Mouse (Mus musculus): ENCODE measurements around the gene Psg16. TPM values are rescaled to one million over a fixed set of nuclear protein-coding genes. Genes with fewer than 3 reads are reported as not detected.

Psg16 gene
- polyA plus RNA-seq, 1 experiment from 2014 or later: 0.73 TPM

DNA sequence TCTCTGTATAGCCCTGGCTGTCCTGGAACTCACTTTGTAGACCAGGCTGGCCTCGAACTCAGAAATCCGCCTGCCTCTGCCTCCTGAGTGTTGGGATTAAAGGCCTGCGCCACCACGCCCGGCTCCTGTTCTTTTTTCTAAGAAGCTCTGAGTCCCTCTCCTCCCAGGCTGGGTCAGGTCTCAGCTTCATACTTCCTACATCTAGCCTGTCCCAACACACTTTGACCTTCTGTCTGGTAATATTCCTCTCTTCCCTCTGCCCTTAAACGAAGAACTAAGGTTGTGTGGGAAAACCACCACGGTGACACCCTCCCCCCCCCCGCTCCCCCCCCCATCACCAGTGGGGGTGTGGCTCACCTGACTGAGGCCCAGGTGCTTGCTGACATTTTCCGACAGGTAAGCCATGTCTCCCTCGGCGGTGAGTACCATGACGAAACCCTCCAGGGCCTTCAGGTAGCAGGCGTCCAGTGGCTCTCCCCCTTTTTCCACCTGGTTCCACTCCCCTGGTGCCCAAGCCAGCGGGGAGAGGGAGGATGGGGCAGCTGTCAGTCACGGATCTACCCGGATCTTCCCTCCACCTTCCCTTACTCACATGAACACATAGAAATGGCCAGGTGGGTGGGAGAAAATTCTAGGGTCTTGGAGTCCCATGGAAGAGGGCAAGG is 19.4 kb upstream of the Psg16 start:
- Histone ChIP-seq H3K4me1 (ENCODE audit: control insufficient read depth, insufficient read depth, low read length) (peaks cover 29% of the 10 kb centered on the region), H3K27ac (ENCODE audit: low read length) (no peak overlapping the region; the same call in 1 of the 2 replicates), H3K4me3 (ENCODE audit: low read length) (no peak overlapping the region), H3K36me3 (ENCODE audit: control insufficient read depth, insufficient read depth, low read length) (peaks cover 28% of the 10 kb centered on the region), H3K4me2 (ENCODE audit: low read depth, low read length) (no peak overlapping the region; the same call in 1 of the 2 replicates), H3K9ac (ENCODE audit: low read depth, low read length) (no peak overlapping the region), H3K27me3 (replicated peaks; ENCODE audit: control insufficient read depth, insufficient read depth, low read length) (no peaks in the 10 kb centered on the region), H3K9me3 (ENCODE audit: control insufficient read depth, low read length) (no peaks in the 10 kb centered on the region)
- WGBS: 85% methylated on average over 16 of the region's 16 CpGs
- no peak for ATAC-seq

DNA sequence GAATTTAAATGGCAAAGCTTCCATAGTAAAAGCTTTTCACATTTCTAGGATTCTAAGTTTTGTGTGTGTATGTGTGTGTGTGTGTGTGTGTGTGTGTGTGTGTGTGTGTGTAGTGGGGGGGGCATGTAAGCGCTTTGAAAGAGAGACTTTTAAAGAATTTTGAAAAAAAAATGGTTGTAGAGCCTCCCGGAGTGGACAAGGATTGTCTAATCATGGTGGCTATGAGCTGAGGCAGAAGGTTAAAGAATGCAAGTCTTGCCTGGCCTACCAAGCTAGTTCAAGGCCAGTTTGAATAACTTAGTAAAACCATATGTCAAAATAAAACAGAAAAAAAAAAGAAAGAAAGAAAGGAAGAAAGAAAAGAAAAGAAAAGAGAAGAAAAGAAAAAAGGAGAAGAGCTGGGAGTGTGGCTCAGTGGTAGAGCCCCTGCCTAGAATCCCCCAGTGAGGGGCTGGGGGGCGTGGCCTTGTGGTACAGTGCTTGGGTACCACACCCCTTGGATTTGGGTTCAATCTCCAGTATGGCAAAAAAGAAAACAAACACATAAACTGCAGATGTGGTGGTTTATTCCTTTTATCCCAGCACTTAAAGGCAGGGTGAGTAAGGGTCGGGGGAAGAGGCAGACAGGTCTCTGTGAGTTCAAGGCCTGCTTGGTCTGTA is 18.4 kb upstream of the Psg16 start:
- H3K36me3 ChIP-seq (ENCODE audit: control insufficient read depth, insufficient read depth, low read length): peaks cover 23% of the 10 kb centered on the region
- H3K9me3 ChIP-seq (ENCODE audit: control insufficient read depth, low read length): no peaks in the 10 kb centered on the region
- WGBS: 90% methylated on average over 4 of the region's 4 CpGs
- peak overlapping the region; percentile 77; the same call in 1 of the 2 replicates for H3K9ac ChIP-seq (ENCODE audit: low read depth, low read length)
- peak overlapping the region; percentile 60 for H3K4me3 ChIP-seq (ENCODE audit: low read length)
- peak overlapping the region; percentile 98 for H3K27ac ChIP-seq (ENCODE audit: low read length)
- H3K4me1 ChIP-seq (ENCODE audit: control insufficient read depth, insufficient read depth, low read length): peaks cover 33% of the 10 kb centered on the region
- peak overlapping the region; percentile 76 for H3K4me2 ChIP-seq (ENCODE audit: low read depth, low read length)
- H3K27me3 ChIP-seq (replicated peaks; ENCODE audit: control insufficient read depth, insufficient read depth, low read length): no peaks in the 10 kb centered on the region
- no peak for ATAC-seq

DNA sequence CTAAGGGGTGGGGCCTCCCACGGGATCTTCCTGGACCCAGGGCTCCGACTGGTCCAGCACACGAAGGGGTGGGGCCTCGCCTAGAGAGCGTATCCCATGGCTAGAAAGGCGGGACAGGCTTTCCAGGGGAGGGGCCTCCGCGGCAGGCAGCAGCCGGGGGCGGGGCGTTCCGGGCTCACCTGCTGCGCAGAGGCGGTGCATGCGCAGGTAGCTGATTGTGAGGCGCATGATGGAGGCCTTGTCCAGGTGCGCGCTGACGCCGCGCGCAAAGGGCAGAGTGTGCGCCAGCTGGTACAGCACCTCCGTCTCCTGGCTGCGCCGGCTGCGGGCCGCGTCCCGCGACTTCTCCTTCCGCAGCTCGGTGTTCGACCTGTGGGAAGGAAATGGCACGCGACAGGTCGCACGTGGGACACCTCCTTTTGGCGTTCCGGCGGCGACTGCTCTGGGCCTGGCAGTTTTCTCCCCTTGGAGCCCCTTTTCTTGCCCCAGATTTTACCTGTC is 17.7 kb upstream of the Psg16 start:
- Histone ChIP-seq H3K4me2 (ENCODE audit: low read depth, low read length) (peak overlapping the region; percentile 76), H3K9me3 (ENCODE audit: control insufficient read depth, low read length) (no peaks in the 10 kb centered on the region), H3K27ac (ENCODE audit: low read length) (peak overlapping the region; percentile 98), H3K27me3 (replicated peaks; ENCODE audit: control insufficient read depth, insufficient read depth, low read length) (no peaks in the 10 kb centered on the region), H3K36me3 (ENCODE audit: control insufficient read depth, insufficient read depth, low read length) (peaks cover 18% of the 10 kb centered on the region), H3K4me3 (ENCODE audit: low read length) (peak overlapping the region; percentile 60), H3K4me1 (ENCODE audit: control insufficient read depth, insufficient read depth, low read length) (peaks cover 31% of the 10 kb centered on the region), H3K9ac (ENCODE audit: low read depth, low read length) (peak overlapping the region; percentile 77)
- WGBS: 0% methylated on average over 39 of the region's 42 CpGs
- peak; percentile 58 for ATAC-seq

DNA sequence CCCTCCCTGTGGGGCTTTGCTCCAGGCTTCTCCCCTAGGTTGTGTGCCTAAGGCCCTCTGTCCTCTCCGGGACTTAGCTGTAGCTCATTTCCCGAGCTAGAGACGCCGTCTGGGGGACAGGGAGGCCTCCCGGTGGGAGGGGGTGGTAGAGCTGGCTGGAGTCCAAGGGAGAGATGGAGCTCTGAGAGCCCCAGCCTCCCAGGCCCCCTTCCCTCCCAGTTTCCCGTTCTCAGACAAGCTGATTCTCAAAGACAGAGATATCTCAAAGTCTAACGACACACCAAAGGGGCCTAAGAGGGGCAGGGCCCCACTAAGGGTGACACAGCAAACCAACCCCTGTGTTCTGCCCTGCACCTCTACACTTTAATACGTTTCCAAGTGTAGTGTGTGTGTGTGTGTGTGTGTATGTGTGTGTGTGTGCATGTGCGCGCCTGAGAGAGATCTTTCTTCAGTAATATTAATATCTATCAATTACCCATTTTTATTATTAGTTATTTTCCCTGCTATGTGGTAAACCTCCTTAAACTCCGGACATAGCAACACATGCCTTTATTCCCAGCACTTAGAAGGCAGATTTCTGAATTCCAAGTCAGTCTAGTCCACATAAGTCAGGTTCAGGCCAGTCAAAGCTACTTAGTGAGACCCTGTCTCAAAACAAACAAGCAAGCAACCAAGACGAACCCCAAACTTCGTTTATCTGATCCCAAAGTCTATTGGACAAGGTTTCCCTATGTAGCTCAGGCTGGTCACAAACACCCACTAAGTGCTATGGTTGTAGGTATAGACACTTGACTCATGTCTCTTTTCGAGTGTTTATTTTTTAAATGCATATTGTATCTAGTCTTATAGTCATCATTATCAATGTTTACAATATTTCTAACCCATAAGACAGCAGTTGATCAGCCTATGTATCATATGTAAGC is 17.0 kb upstream of the Psg16 start:
- Histone ChIP-seq H3K27ac (ENCODE audit: low read length) (peak overlapping the region; percentile 98), H3K27me3 (replicated peaks; ENCODE audit: control insufficient read depth, insufficient read depth, low read length) (no peaks in the 10 kb centered on the region), H3K4me3 (ENCODE audit: low read length) (peak overlapping the region; percentile 60), H3K4me1 (ENCODE audit: control insufficient read depth, insufficient read depth, low read length) (peaks cover 31% of the 10 kb centered on the region), H3K9me3 (ENCODE audit: control insufficient read depth, low read length) (no peaks in the 10 kb centered on the region), H3K36me3 (ENCODE audit: control insufficient read depth, insufficient read depth, low read length) (peaks cover 18% of the 10 kb centered on the region), H3K9ac (ENCODE audit: low read depth, low read length) (peak overlapping the region; percentile 77), H3K4me2 (ENCODE audit: low read depth, low read length) (peak overlapping the region; percentile 76)
- WGBS: 18% methylated on average over 14 of the region's 14 CpGs
- peak; percentile 32 for ATAC-seq

DNA sequence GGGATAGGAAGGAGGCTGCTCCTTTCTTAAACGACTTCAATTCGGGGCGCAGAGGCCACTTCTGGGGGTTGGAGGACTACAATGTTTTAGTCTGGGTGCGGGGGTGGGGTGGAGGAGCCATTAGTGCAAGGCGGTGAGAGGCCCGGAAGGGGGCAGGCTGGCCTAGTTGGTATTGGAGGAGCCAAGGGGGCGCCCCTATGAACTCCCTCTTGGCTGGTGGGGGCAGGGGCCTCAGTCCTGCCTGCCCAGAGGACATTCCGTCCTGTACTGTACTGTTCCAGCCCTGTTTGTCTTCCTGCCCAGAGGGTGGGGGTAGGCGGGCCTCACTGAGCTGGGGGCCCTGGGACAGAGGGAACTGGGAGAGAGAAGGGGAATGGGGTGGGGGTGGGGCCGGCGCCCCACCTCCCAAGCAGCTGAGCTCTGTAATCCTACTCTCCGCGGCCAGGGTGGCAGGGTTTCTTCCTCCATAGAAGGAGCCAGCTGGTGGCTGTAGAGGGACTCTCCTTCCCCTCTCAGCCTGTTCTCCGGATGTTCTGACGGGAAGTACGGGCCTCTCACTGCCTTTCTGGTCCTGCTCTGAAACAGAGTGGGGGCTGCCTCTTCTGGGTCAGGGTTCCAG is 15.7 kb upstream of the Psg16 start:
- H3K9me3 ChIP-seq (ENCODE audit: control insufficient read depth, low read length): no peaks in the 10 kb centered on the region
- ATAC-seq: peak; percentile 78
- H3K36me3 ChIP-seq (ENCODE audit: control insufficient read depth, insufficient read depth, low read length): peaks cover 17% of the 10 kb centered on the region
- H3K4me2 ChIP-seq (ENCODE audit: low read depth, low read length): peak overlapping the region; percentile 71
- no peaks in the 10 kb centered on the region for H3K27me3 ChIP-seq (replicated peaks; ENCODE audit: control insufficient read depth, insufficient read depth, low read length)
- peak overlapping the region; percentile 74 for H3K4me3 ChIP-seq (ENCODE audit: low read length)
- H3K27ac ChIP-seq (ENCODE audit: low read length): peak overlapping the region; percentile 100
- H3K9ac ChIP-seq (ENCODE audit: low read depth, low read length): peak overlapping the region; percentile 83
- under 1% methylated on average over 16 of the region's 16 CpGs for WGBS
- H3K4me1 ChIP-seq (ENCODE audit: control insufficient read depth, insufficient read depth, low read length): peaks cover 36% of the 10 kb centered on the region

DNA sequence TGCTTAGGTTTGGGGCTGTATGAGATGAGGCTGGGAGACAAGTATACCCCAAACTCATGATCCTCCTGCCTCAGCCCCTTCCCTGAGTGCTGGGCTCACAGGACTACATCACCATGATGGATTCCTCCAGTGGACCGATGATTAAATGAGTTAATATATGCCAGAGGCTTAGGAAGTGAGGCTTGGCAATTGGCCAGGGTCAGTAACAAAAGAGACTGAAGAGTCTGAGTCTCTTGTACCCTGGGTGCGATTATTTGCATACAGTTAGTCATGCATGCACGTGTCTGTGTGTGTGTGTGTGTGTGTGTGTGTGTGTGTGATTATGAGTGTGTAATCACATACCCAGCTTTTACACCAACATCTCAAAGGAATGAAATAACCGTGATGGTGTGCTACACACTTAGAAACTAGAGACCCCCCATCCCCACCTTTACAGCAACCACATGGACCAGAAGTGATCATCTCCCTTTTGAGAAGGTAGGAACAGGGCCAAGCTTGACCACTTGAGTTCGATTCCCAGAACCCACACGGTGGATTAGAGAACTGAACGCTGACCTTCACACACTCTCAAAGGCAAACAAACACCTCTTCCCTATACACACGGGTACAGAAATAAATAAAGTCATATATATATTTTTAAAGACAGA is 14.9 kb upstream of the Psg16 start:
- Histone ChIP-seq H3K9ac (ENCODE audit: low read depth, low read length) (peak overlapping the region; percentile 83), H3K4me3 (ENCODE audit: low read length) (peak overlapping the region; percentile 74), H3K27ac (ENCODE audit: low read length) (peak overlapping the region; percentile 100), H3K36me3 (ENCODE audit: control insufficient read depth, insufficient read depth, low read length) (peaks cover 10% of the 10 kb centered on the region), H3K9me3 (ENCODE audit: control insufficient read depth, low read length) (no peaks in the 10 kb centered on the region), H3K4me1 (ENCODE audit: control insufficient read depth, insufficient read depth, low read length) (peaks cover 37% of the 10 kb centered on the region), H3K4me2 (ENCODE audit: low read depth, low read length) (peak overlapping the region; percentile 71), H3K27me3 (replicated peaks; ENCODE audit: control insufficient read depth, insufficient read depth, low read length) (no peaks in the 10 kb centered on the region)
- peak; percentile 1 for ATAC-seq
- 21% methylated on average over 8 of the region's 8 CpGs for WGBS

DNA sequence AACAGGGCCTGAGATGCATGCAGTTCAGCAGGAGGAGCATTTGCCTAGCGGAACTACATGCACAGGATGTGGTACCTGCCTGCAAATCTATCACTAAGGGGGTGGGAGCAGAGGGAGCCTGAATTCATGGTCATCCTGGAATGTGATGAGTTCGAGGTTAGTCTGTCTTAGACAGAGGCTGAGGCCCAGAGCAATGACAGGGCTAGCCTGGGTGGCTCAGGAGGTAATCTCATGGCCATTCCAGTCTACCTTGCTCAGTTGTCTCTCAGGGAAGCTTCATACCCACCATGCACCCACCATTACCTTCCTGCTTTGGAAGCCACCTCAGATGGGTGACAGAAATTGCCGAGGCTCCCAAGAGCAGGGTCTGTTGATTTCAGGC is 14.4 kb upstream of the Psg16 start:
- Histone ChIP-seq H3K27ac (ENCODE audit: low read length) (peak overlapping the region; percentile 100), H3K4me1 (ENCODE audit: control insufficient read depth, insufficient read depth, low read length) (peaks cover 37% of the 10 kb centered on the region), H3K27me3 (replicated peaks; ENCODE audit: control insufficient read depth, insufficient read depth, low read length) (no peaks in the 10 kb centered on the region), H3K9me3 (ENCODE audit: control insufficient read depth, low read length) (no peaks in the 10 kb centered on the region), H3K4me2 (ENCODE audit: low read depth, low read length) (peak overlapping the region; percentile 71), H3K4me3 (ENCODE audit: low read length) (peak overlapping the region; percentile 74), H3K36me3 (ENCODE audit: control insufficient read depth, insufficient read depth, low read length) (peaks cover 5% of the 10 kb centered on the region), H3K9ac (ENCODE audit: low read depth, low read length) (peak overlapping the region; percentile 83)
- ATAC-seq: no peak
- whole genome bisulfite sequencing: 52% methylated on average over 3 of the region's 3 CpGs

DNA sequence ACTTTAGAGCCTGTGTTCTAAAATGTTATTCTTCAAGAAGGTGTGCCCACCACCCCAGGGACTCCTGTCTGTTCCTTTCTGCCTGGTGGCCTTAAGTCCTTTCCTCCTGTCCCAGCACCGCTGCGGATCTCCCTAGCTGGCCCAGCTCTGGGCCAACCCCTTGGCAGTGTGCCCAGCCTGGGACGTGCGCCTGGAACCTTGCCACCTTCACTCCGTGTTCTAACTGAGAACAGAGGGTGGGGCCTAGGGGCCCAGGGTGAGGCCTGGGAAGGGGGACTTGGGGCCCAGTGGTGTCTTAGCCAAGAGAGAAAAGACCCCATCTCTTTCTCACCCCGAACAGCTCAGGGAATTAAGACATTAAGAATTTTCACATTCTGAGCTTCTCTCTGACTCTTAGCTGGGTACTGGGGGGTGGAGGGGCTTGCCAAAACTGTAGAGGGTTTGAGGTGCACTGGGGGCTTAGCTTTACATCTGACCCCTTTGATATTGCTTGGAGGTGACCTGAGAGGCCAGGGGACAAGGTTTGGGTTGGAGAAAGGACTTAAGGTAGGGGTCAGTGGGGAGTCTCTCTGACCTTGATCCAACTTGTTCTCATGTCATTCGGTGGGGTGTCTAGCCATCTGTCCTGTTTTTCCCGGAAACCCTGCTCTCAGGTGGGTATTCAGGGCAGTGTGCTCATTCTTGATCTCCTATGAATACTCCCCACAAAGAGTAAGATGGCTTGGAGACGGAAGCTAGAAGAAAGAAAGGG is 13.6 kb upstream of the Psg16 start:
- Histone ChIP-seq H3K4me1 (ENCODE audit: control insufficient read depth, insufficient read depth, low read length) (peaks cover 36% of the 10 kb centered on the region), H3K9me3 (ENCODE audit: control insufficient read depth, low read length) (no peaks in the 10 kb centered on the region), H3K36me3 (ENCODE audit: control insufficient read depth, insufficient read depth, low read length) (no peaks in the 10 kb centered on the region), H3K27me3 (replicated peaks; ENCODE audit: control insufficient read depth, insufficient read depth, low read length) (no peaks in the 10 kb centered on the region), H3K4me3 (ENCODE audit: low read length) (peak overlapping the region; percentile 74), H3K27ac (ENCODE audit: low read length) (peak overlapping the region; percentile 100), H3K4me2 (ENCODE audit: low read depth, low read length) (peak overlapping the region; percentile 71), H3K9ac (ENCODE audit: low read depth, low read length) (peak overlapping the region; percentile 83)
- ATAC-seq: peak; percentile 31
- 21% methylated on average over 9 of the region's 9 CpGs for WGBS
